Mouse (Mus musculus) layer of hippocampus, adult 18-20 months (tissue): Measurements from ENCODE around the gene Pde4c. TPM values are rescaled to one million over a fixed set of nuclear protein-coding genes. Genes with fewer than 3 reads are reported as not detected.
A peak's percentile ranks its signal among the peaks of the same experiment; 100 is the strongest.

Experiments
- DNase-seq, 2 experiments: peaks; one replicate each; pipeline ENCODE4 v3.0.0; 2022; ENCODE audit warnings: low spot score in 2 of 2
- total RNA-seq, 2 experiments: library from RNA; stranded (reverse); gene quantifications; 2 replicates each; pipeline ENCODE4 v1.2.3; 2021

Pde4c gene
- total RNA-seq, 2 experiments from 2014 or later, result 1.0 to 1.3 TPM

DNA sequence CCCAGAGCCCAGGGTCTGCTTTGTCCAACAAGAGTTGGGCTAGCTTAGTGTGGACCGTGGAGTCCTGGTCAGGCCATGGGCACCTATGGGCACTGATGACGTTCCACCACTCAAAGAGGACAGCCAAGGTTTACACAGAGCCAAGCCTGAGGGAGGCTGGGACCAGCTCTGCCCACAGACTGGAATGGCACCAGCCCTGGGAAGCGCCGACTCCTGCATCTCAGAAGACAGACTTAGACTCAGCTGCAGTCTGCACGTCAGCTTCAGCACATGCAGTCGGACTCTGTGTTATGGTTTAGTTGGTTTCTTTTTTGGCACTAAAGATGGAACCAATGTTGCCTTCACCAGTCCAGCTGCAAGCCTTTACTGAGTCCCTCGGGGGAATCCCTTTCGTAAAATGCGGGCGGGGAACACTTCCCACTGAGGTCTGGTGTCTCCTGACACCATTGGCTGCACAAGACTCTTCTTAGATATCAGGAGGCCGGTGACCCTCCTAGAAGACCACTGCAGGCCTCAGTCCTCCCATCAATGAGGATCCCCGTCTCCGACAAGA, 26.7 kb downstream of the Pde4c start:
- peak in 1 of 2 experiments; percentile 1 for DNase-seq

DNA sequence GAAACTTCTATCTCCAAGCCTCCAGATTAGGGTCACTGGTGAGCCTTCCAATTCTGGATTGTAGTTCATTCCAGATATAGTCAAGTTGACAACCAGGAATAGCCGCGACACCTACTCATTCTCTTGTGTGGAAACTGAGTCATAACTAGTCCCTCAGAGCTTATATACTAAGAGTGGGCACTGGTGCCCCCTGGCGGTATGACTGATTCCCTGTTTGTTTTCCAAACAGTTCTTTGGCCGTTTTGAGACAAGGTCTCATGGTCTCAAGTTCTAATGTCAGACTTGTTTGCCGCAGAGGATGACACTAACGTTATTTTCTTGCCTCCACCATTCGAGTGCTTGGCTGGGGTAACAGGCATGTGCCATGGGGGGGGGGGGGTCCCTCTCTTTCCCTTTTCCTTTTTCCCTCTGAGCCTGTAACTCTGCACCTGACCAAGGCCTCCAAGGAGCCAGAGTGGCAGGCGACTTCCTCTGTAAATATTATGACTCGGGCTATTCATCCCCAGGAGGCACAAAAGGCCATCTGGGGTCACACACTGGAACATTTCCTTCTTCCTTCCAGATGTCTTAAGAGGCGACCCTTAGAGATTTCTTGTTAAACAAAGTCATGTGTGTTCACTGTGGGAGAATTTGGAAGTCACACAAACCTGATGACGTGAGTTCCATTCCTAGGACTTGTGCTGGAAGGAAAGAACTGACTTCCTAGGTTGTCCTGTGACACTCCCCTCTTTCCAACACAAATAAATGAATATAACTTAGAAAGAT, 28.7 kb downstream of the Pde4c start:
- DNase-seq, result peak; percentile 51 to 88

- peak in 1 of 2 experiments; percentile 71 for DNase-seq
Measured at GRCm38 (mm10) chr8:70753151-70753550, 29.6 kb downstream of the Pde4c start.

- peak; percentile 97 to 99 for DNase-seq
Measured at GRCm38 (mm10) chr8:70754043-70754870, 30.7 kb downstream of the Pde4c start, which contains the start of gene Rab3a. Rab3a (plus strand) TSS chr8:70754679.

- DNase-seq, result peak; percentile 70 to 82
Measured at GRCm38 (mm10) chr8:70754871-70755660, 31.5 kb downstream of the Pde4c start.

DNA sequence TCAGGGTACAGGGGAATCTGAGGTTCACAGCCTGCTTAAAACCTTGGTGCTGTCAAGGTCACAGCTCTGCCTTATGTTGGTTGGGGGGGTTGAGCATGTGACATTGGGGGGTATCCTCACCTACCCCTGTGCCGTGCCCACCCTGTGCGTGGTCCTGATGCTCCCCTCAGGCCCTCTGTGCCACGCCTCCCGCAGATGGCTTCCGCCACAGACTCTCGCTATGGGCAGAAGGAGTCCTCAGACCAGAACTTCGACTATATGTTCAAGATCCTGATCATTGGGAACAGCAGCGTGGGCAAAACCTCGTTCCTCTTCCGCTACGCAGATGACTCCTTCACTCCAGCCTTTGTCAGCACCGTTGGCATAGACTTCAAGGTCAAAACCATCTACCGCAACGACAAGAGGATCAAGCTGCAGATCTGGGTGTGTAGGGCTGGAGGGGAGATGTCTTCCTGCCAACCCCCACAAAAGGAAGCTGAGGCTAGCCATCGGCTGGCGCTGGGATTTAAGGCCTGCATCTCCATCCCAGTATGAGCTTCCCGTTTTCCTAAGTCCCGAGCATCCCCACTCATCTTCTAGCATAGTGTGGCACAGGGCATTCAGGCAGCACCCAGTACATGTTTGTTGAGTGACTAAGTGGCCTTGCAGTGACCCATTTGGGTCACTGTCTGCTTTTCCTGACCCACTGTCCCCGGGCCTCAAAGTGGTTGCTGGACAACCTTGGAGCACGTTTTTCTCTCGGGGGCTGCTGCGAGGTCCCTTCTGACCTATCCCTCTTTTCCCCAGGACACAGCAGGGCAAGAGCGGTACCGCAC, 32.3 kb downstream of the Pde4c start:
- DNase-seq, result peak; percentile 9 to 22

DNA sequence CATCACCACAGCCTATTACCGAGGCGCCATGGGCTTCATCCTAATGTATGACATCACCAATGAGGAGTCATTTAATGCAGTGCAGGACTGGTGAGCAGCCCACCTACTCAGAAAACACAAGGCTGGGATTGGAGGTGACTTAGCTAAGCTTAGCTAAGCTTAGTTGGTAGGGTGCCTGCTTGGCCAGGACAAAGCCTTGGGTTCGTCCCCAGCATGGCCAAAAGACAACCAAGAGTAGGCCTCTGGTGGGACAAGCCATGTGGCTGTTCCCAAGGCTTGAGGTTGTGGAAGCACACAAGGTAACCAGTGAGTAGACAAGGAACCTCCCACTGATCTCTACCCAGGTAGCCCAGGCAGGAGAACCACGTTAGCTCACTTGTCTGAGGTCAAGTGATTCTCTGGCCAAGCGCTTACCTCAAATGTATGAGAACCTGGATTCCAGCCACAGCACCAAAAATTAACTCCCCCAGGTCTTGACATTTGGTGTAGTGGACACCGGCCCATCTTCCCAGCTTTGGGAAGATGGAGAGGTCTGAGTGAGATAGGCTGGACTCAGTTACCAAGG, 33.0 kb downstream of the Pde4c start:
- peak; percentile 1 to 8 for DNase-seq

GRCm38 (mm10) chr8:70757523-70758307, 34.2 kb downstream of the Pde4c start:
- no peak for DNase-seq

GRCm38 (mm10) chr8:70758308-70758615, 34.7 kb downstream of the Pde4c start:
- no peak for DNase-seq

GRCm38 (mm10) chr8:70758616-70759561, 35.4 kb downstream of the Pde4c start:
- DNase-seq, result no peak

- no peak for DNase-seq
Measured at GRCm38 (mm10) chr8:70760350-70760749, 36.8 kb downstream of the Pde4c start.

DNA sequence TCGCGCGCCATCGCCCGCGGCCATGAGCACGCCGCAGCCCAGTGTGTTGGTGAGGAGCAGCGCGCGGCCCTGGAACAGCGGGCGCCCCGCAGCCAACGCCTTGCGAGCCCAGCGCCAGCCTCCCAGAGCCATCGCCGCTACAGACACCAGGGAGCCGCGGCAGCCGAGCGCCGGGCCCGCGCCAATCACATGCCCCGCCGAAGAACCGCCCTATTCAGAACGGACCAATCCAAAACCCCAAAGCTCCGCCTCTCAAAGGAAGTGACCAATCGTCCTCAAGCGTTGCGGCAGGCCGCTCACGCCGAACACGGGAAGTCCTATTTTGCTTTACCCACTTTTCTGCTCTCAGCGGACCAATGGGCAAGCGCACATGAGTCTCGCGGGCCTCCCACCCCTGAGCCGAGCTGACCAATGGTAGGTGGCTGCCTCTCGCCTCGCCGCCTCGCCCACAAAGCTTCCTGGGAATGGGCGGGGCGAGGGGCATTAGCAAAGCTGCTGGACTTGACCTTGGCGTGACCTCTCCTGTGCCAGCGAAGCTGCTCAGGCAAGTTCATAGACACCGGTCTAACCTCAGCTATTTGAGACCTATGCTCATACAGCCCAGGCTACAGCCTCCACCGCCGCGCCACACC, 37.4 kb downstream of the Pde4c start, which contains the start of gene Mpv17l2:
TSS of gene Mpv17l2 (minus strand) at position 172 of the 632 bp plus-strand sequence.
- DNase-seq, result peak; percentile 97 to 98

DNA sequence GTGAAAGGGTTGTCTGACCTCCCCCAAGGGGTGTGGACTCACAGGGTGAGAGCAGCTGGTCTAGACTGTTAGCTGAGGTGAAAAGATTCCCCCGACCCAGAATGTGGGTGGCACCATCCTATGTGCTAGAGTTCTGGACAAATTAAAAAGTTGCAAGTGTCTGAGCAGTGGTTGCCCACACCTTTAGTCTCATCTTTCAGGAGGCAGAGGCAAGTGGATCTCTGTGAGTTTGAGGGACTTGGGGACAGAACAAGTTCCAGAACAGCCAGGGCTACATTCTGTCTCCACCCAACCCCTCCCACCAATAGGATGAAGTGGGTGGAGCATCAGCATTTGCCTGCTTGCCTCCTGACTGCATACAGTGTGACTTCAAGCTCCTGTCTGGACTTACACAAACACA, 38.6 kb downstream of the Pde4c start:
- no peak for DNase-seq

- DNase-seq, result no peak
Measured at GRCm38 (mm10) chr8:70763354-70763753, 39.8 kb downstream of the Pde4c start.

GRCm38 (mm10) chr8:70764026-70764425, 40.5 kb downstream of the Pde4c start:
- DNase-seq, result no peak

GRCm38 (mm10) chr8:70764676-70765075, 41.2 kb downstream of the Pde4c start:
- DNase-seq, result no peak

DNA sequence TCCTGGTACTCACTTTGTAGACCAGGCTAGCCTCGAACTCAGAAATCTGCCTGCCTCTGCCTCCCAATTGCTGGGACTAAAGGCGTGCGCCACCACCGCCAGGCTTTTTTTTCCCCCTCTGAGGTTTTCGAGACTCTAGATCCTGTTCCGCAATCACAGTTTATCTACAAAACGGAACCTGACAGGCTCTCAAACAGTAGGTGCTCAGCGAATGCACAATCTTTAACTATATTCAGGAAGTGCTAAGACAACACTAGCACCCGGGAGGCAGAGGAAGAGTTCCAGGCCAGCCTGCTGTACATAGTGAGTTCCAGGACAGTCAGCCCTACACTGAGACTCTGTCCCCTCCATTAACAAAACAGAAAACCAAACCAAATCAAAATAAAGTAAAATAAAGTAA, 41.8 kb downstream of the Pde4c start:
- DNase-seq, result no peak
